Mouse (Mus musculus) liver, postnatal 0 days (tissue): ENCODE measurements around the gene Edem3.

Experiments
- CTCF ChIP-seq: sonication (generic); IDR thresholded peaks from 2 replicates; pipeline ENCODE4 v1.5.1; 2016; ENCODE audit warnings: antibody characterized with exemption, low read depth
- EP300 ChIP-seq: IDR thresholded peaks from 2 replicates; pipeline ENCODE4 v1.6.1; 2016; ENCODE audit warnings: antibody characterized with exemption, low read depth, mild to moderate bottlenecking

DNA sequence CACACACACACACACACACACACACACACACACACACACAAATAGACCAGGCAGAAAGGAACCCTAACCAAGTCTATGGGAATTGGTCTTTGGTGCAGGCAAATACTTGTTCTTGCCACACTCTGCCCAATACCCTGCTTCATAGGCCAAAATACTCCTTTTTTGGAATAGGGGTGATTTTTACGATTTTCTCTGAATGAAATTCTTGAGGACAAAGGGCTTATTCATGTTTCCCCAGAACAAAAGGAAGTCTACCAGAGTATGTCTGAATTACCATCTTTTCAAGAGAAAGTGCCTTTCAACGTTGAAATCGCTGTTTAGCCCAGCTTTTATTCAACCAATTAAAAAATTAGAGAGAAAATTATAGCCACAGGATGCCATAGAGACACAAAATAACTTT, 96.8 kb downstream of the Edem3 start:
- TF ChIP-seq CTCF (no peak), EP300 (no peak)
